Mouse (Mus musculus) ES-E14 (cell line): ENCODE measurements around the gene Dlat. TPM values are rescaled to one million over a fixed set of nuclear protein-coding genes. Genes with fewer than 3 reads are reported as not detected.

Experiments used
- DNase-seq: peaks from one replicate; pipeline ENCODE4 v3.0.0-alpha.2; 2013; ENCODE audit warnings: low read depth, low spot score
- H3K27ac ChIP-seq: 2 replicates; pipeline ENCODE4 v1.5.1; 2012; ENCODE audit warnings: low read depth, mild to moderate bottlenecking, low read length, moderate library complexity, mixed read lengths; ENCODE audit not compliant: poor library complexity, insufficient read depth, severe bottlenecking
- H3K36me3 ChIP-seq: 2 replicates; pipeline ENCODE4 v1.6.1; 2012; ENCODE audit warnings: mild to moderate bottlenecking, low read length, moderate library complexity, mixed read lengths; ENCODE audit not compliant: control insufficient read depth, poor library complexity, insufficient read depth, severe bottlenecking
- H3K4me1 ChIP-seq, 2 experiments: fragments of 150-350 bp in 1 of 2; sonication (generic) in 1 of 2; 2 replicates each; pipeline ENCODE4 v1.6.1; 2012; ENCODE audit warnings: low read length in 2 of 2, mild to moderate bottlenecking in 1 of 2, mixed read lengths in 1 of 2; ENCODE audit not compliant: control insufficient read depth in 2 of 2, insufficient read depth in 2 of 2, poor library complexity in 1 of 2
- H3K4me3 ChIP-seq, 2 experiments: fragments of 150-350 bp in 1 of 2; sonication (generic) in 1 of 2; 2 replicates each; pipeline ENCODE4 v1.5.1; 2012; ENCODE audit warnings: low read length in 2 of 2, low read depth in 1 of 2, mild to moderate bottlenecking in 1 of 2, mixed read lengths in 1 of 2; ENCODE audit not compliant: insufficient read depth in 1 of 2, poor library complexity in 1 of 2, severe bottlenecking in 1 of 2
- H3K9ac ChIP-seq: 2 replicates; pipeline ENCODE4 v1.6.1; 2012; ENCODE audit warnings: low read depth, mild to moderate bottlenecking, low read length, mixed read lengths; ENCODE audit not compliant: poor library complexity, insufficient read depth, severe bottlenecking
- H3K9me3 ChIP-seq: fragments of 150-350 bp; sonication (generic); 2 replicates; pipeline ENCODE4 v1.6.1; 2012; ENCODE audit warnings: low read depth, mild to moderate bottlenecking, low read length; ENCODE audit not compliant: control insufficient read depth, insufficient read depth
- CHD2 ChIP-seq: IDR thresholded peaks from 2 replicates; pipeline ENCODE4 v1.6.1; 2014; ENCODE audit warnings: mild to moderate bottlenecking, low read depth, low read length, inconsistent platforms
- HCFC1 ChIP-seq: IDR thresholded peaks from 2 replicates; pipeline ENCODE4 v1.6.1; 2012; ENCODE audit warnings: low read length, inconsistent platforms, borderline replicate concordance; ENCODE audit not compliant: insufficient read depth
- MAFK ChIP-seq: IDR thresholded peaks from 2 replicates; pipeline ENCODE4 v1.6.1; 2014; ENCODE audit warnings: mild to moderate bottlenecking, low read depth, low read length, inconsistent platforms; ENCODE audit not compliant: insufficient read depth
- ZC3H11A ChIP-seq: IDR thresholded peaks from 2 replicates; pipeline ENCODE4 v1.6.1; 2012; ENCODE audit warnings: low read depth, mild to moderate bottlenecking, inconsistent platforms, low read length, borderline replicate concordance
- ZNF384 ChIP-seq: IDR thresholded peaks from 2 replicates; pipeline ENCODE4 v1.6.1; 2012; ENCODE audit warnings: low read depth, low read length, inconsistent platforms
- in situ Hi-C, 2 experiments: fragments of 600-800 bp; cut with MboI; formaldehyde crosslinking; loops; one replicate each; pipeline ENCODE4 v1.15.1; 2025; ENCODE audit warnings: low sequenced_read_pairs in 2 of 2, inconsistent platforms in 1 of 2; ENCODE audit not compliant: unreplicated experiment in 2 of 2
- total RNA-seq: library from RNA; depleted of rRNA; stranded (reverse); fragments of 300-350 nt; gene quantifications from 2 replicates; pipeline ENCODE4 v1.2.3, GENCODE M21; 2012; rRNA removed

Dlat gene
- total RNA-seq, 1 experiment, result 46.3 TPM

GRCm38 (mm10) chr9:50592955-50593354 is 66.6 kb downstream of the Dlat start:
- H3K9ac ChIP-seq, result no peak overlapping the region
- no peak for DNase-seq
- H3K27ac ChIP-seq, result no peak overlapping the region
- peaks cover 15% of the 10 kb centered on the region for H3K36me3 ChIP-seq
- in situ Hi-C loops, result no loop called here
- H3K9me3 ChIP-seq, result no peaks in the 10 kb centered on the region
- H3K4me1 ChIP-seq, result no peaks in the 10 kb centered on the region
- TF ChIP-seq ZNF384, result no peak
- no peak for TF ChIP-seq HCFC1
- no peak for TF ChIP-seq MAFK
- no peak for TF ChIP-seq ZC3H11A
- no peak for TF ChIP-seq CHD2
- H3K4me3 ChIP-seq, result no peak overlapping the region

DNA sequence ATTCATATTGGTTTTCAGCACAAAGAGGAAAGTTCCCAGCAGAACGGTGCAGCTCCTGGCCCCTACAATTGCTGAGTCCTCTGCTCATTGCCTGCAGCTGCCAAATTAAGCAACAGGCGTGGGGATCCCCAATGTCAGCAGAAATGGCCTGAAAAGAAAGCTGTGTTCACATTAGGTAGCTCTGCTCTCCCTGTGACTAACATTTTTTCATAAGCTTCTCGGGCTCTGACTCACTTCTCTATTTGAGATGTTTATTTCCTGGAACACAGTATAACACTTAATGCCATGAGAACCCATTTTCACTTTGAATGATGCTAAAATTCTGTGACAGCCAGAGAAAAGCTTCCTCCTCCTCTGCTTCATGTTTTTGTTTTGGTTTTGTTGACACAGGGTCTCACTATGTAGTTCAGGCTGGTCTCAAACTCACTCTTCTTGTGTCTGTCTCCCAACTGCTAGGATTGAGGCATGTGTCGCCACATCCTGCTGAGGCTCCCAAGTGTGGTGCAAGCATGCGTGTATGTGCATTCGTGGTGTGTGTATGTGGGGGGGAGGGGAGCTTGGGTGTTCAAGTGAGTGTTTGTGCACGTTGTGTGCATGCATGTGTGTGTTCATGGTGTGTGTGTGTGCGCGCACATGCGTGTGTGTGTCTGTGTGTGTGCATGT is 68.6 kb downstream of the Dlat start:
- Histone ChIP-seq H3K4me1 (no peaks in the 10 kb centered on the region), H3K4me3 (no peak overlapping the region), H3K9me3 (no peaks in the 10 kb centered on the region), H3K36me3 (peaks cover 4% of the 10 kb centered on the region; the same call in 1 of the 2 replicates), H3K9ac (no peak overlapping the region), H3K27ac (no peak overlapping the region)
- no peak for DNase-seq
- in situ Hi-C loops, result no loop called here
- TF ChIP-seq MAFK, result no peak
- no peak for TF ChIP-seq HCFC1
- no peak for TF ChIP-seq CHD2
- no peak for TF ChIP-seq ZNF384
- no peak for TF ChIP-seq ZC3H11A

GRCm38 (mm10) chr9:50586955-50587354 is 72.6 kb downstream of the Dlat start:
- H3K9ac ChIP-seq, result no peak overlapping the region
- in situ Hi-C loops, result no loop called here
- no peaks in the 10 kb centered on the region for H3K9me3 ChIP-seq
- no peak for TF ChIP-seq HCFC1
- TF ChIP-seq CHD2, result no peak
- no peak for TF ChIP-seq MAFK
- TF ChIP-seq ZC3H11A, result no peak
- TF ChIP-seq ZNF384, result no peak
- DNase-seq, result no peak
- no peaks in the 10 kb centered on the region for H3K36me3 ChIP-seq
- H3K27ac ChIP-seq, result no peak overlapping the region
- H3K4me1 ChIP-seq, result no peaks in the 10 kb centered on the region
- no peak overlapping the region for H3K4me3 ChIP-seq

DNA sequence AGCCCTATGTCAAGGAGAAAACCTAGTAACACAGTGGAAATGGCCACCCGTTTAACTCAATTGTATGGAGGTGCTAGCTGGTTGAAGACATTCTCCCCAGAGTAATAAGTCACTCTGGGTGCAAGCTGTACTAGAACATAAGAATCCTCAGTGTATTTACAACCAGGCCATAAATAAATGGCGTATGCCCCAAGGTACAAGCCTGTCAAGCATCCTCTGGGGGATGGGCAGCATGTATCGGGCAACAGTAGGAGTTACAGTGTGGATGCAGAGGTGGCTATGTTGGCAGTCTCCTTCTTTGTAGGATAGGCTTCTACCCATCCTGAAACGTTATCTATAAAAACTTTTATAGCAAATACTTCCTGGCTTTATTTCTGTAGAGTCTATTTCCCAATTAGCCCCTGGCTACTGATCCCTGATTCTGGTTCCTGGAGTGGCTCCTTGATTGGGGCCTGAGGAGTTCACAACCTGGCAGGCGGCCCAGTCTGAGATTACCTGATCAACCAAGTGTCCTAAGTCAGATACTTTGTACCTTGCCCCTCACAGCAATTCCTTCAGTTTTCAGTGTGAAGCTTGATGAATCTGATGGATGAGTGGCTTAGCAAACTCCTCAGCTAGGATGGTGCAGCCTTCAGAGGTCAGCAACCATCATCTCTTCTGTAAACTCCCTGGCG is 74.3 kb downstream of the Dlat start:
- H3K36me3 ChIP-seq, result no peaks in the 10 kb centered on the region
- H3K27ac ChIP-seq, result no peak overlapping the region
- no peaks in the 10 kb centered on the region for H3K9me3 ChIP-seq
- no peaks in the 10 kb centered on the region for H3K4me1 ChIP-seq
- no peak overlapping the region for H3K4me3 ChIP-seq
- no peak for DNase-seq
- H3K9ac ChIP-seq, result no peak overlapping the region
- in situ Hi-C loops, result no loop called here
- TF ChIP-seq CHD2, result no peak
- no peak for TF ChIP-seq ZNF384
- no peak for TF ChIP-seq HCFC1
- no peak for TF ChIP-seq MAFK
- TF ChIP-seq ZC3H11A, result no peak

Other genes starting within 250 kb of the Dlat start
- 9.4 and 18.3 TPM in 2 replicates for gene Plet1, start 165.3 kb downstream of the Dlat start, total RNA-seq
- gene Pts, start 131.1 kb downstream of the Dlat start, total RNA-seq, result 6.8 and 7.6 TPM in 2 replicates
- gene Il18, start 105.0 kb downstream of the Dlat start, total RNA-seq, result 0.32 and 0.49 TPM in 2 replicates
- 0.22 and 0.26 TPM in 2 replicates for gene Bco2, start 104.6 kb downstream of the Dlat start, total RNA-seq
- 0.94 TPM in 1 of 2 replicates, not detected in the other for gene Tex12, start 98.5 kb downstream of the Dlat start, total RNA-seq
- gene Sdhd, start 56.0 kb downstream of the Dlat start, total RNA-seq, result 160 and 168 TPM in 2 replicates
- 133 and 179 TPM in 2 replicates for gene Timm8b, start 55.9 kb downstream of the Dlat start, total RNA-seq
- 2.3 and 3.3 TPM in 2 replicates for gene Pih1d2, start 42.5 kb downstream of the Dlat start, total RNA-seq
- gene Nkapd1, start 42.3 kb downstream of the Dlat start, total RNA-seq, result 16.1 and 17.8 TPM in 2 replicates
- gene Dixdc1, start 79.7 kb upstream of the Dlat start, total RNA-seq, result 4.1 and 6.4 TPM in 2 replicates
- gene 2310030G06Rik, start 86.8 kb upstream of the Dlat start, total RNA-seq, result 2.2 and 2.3 TPM in 2 replicates
- 18.9 and 57.4 TPM in 2 replicates for gene Cryab, start 91.5 kb upstream of the Dlat start, total RNA-seq
- gene Hspb2, start 92.6 kb upstream of the Dlat start, total RNA-seq, result 9.6 and 10.9 TPM in 2 replicates
- gene Fdxacb1, start 108.5 kb upstream of the Dlat start, total RNA-seq, result 5.8 and 7.6 TPM in 2 replicates
- gene Alg9, start 115.2 kb upstream of the Dlat start, total RNA-seq, result 30.8 and 49.1 TPM in 2 replicates
- gene 1110032A03Rik, start 115.7 kb upstream of the Dlat start, total RNA-seq, result 6.8 and 7.0 TPM in 2 replicates
- gene Ppp2r1b, start 185.5 kb upstream of the Dlat start, total RNA-seq, result 29.5 and 41.6 TPM in 2 replicates